Mouse (Mus musculus): Measurements from ENCODE around the gene Nthl1.
"Not testable (repeated sequence)": the region's sequence is repeated elsewhere in the genome, so short reads cannot be mapped to it uniquely, and the experiment has no call there.

- TF ChIP-seq POLR2A (IDR thresholded peaks at IDR 0.05; ENCODE audit: borderline replicate concordance, extremely low read depth, low read depth, low read length); CTCF (IDR thresholded peaks at IDR 0.05; ENCODE audit: insufficient read depth, low read length): not testable (repeated sequence)
Observed at GRCm38 (mm10) chr17:24667011-24667410, 34.5 kb downstream of the Nthl1 start.
